Mouse (Mus musculus): ENCODE data around the gene Gclm.

- no peak for TF ChIP-seq MYOG (IDR thresholded peaks at IDR 0.05; ENCODE audit: control insufficient read depth in 1 of 3, insufficient read depth in 1 of 3, insufficient read length in 2 of 3, low read depth in 2 of 3)
- no peak for TF ChIP-seq POLR2A (IDR thresholded peaks at IDR 0.05; ENCODE audit: insufficient read length, low read depth)
- no peak for TF ChIP-seq E2F4 (IDR thresholded peaks at IDR 0.05; ENCODE audit: insufficient read depth)
- TF ChIP-seq USF1 (IDR thresholded peaks at IDR 0.05; ENCODE audit: low read depth) = no peak
- TF ChIP-seq SRF (IDR thresholded peaks at IDR 0.05; ENCODE audit: control insufficient read depth, insufficient read length, low read depth) = no peak
- TF ChIP-seq MAX (IDR thresholded peaks at IDR 0.05; ENCODE audit: low read depth) = no peak
- no peak for TF ChIP-seq POLR2AphosphoS2 (IDR thresholded peaks at IDR 0.05; ENCODE audit: insufficient read length, low read depth)
- no peak for TF ChIP-seq MYOD1 (IDR thresholded peaks at IDR 0.05; ENCODE audit: control insufficient read depth in 1 of 3, insufficient read length in 2 of 3, low read depth in 2 of 3)
- TF ChIP-seq TCF12 (IDR thresholded peaks at IDR 0.05; ENCODE audit: insufficient read depth, poor library complexity, severe bottlenecking) = no peak
- TF ChIP-seq CEBPB (IDR thresholded peaks at IDR 0.05; ENCODE audit: insufficient read depth, poor library complexity, severe bottlenecking) = no peak
- TF ChIP-seq REST (IDR thresholded peaks at IDR 0.05; ENCODE audit: insufficient read depth, insufficient read length) = no peak
Measured at GRCm38 (mm10) chr3:122288613-122289195, 43.3 kb downstream of the Gclm start.

Data from myocyte (in vitro differentiated cells).